Mouse (Mus musculus) small intestine, adult 2 months (tissue): ENCODE measurements around the gene Ubxn11. TPM values are rescaled to one million over a fixed set of nuclear protein-coding genes. Genes with fewer than 3 reads are reported as not detected.

Experiments
- H3K27ac ChIP-seq: fragments of 200-500 bp; 2 replicates; pipeline ENCODE4 v1.5.1; 2012; ENCODE audit warnings: low read depth, low read length, control low read depth, inconsistent platforms; ENCODE audit not compliant: insufficient read depth
- H3K27me3 ChIP-seq: fragments of 200-500 bp; 2 replicates; pipeline ENCODE4 v1.6.1; 2012; ENCODE audit warnings: mild to moderate bottlenecking, moderate library complexity, low read length, inconsistent platforms; ENCODE audit not compliant: control insufficient read depth, insufficient read depth
- H3K36me3 ChIP-seq: fragments of 200-500 bp; 2 replicates; pipeline ENCODE4 v1.6.1; 2012; ENCODE audit warnings: mild to moderate bottlenecking, low read length, control low read depth, inconsistent platforms; ENCODE audit not compliant: control insufficient read depth, insufficient read depth
- H3K4me1 ChIP-seq: fragments of 200-500 bp; 2 replicates; pipeline ENCODE4 v1.6.1; 2012; ENCODE audit warnings: low read length, inconsistent platforms, mixed read lengths; ENCODE audit not compliant: control insufficient read depth, insufficient read depth, insufficient read length
- H3K4me3 ChIP-seq: fragments of 200-500 bp; 2 replicates; pipeline ENCODE4 v1.5.1; 2012; ENCODE audit warnings: low read depth, mild to moderate bottlenecking, control low read depth, inconsistent platforms, low read length, moderate library complexity
- CTCF ChIP-seq: fragments of 200-500 bp; IDR thresholded peaks from 2 replicates; pipeline ENCODE4 v1.5.1; 2012; ENCODE audit warnings: low read depth, mild to moderate bottlenecking, control low read depth, inconsistent platforms, low read length, moderate library complexity, mixed read lengths; ENCODE audit not compliant: insufficient replicate concordance, insufficient read length; ENCODE audit errors: extremely low read depth
- POLR2A ChIP-seq: fragments of 200-500 bp; IDR thresholded peaks from 2 replicates; pipeline ENCODE4 v1.6.1; 2012; ENCODE audit warnings: low read depth, mild to moderate bottlenecking, control low read depth, inconsistent platforms, low read length, moderate library complexity
- WGBS: fragments of 180-500 bp; shearing (Covaris S2); methylation state at CpG from one replicate; pipeline ENCODE4 v1.1.7; 2018; 5-methylcytosine and 5-hydroxymethylcytosine counted together
- polyA plus RNA-seq: library from polyadenylated mRNA; depleted of rRNA; stranded (reverse); fragments of >200 nt; gene quantifications from 2 replicates; pipeline ENCODE4 v1.2.3, GENCODE M21; 2012

Gene Ubxn11
- polyA plus RNA-seq, 1 experiment, result 4.5 TPM

- 24% methylated on average over 17 of the region's 17 CpGs for WGBS
- H3K27me3 ChIP-seq, result no peaks in the 10 kb centered on the region; the same call in 1 of the 2 replicates
- no peak overlapping the region for H3K4me3 ChIP-seq
- no peak overlapping the region for H3K27ac ChIP-seq
- 0 out of 2 replicates have a peak, but pooled peaks cover 3% of the 10 kb centered on the region for H3K36me3 ChIP-seq
- H3K4me1 ChIP-seq, result peaks cover 50% of the 10 kb centered on the region
- TF ChIP-seq POLR2A, result 0 out of 2 replicates have a peak, but pooled peaks have one; percentile 25
- peak; percentile 91 for TF ChIP-seq CTCF
Measured at GRCm38 (mm10) chr4:134123680-134124551, 21.5 kb downstream of the Ubxn11 start.

- Histone ChIP-seq H3K36me3 (0 out of 2 replicates have a peak, but pooled peaks cover 4% of the 10 kb centered on the region), H3K4me3 (no peak overlapping the region), H3K27ac (no peak overlapping the region), H3K4me1 (peaks cover 49% of the 10 kb centered on the region), H3K27me3 (no peaks in the 10 kb centered on the region; the same call in 1 of the 2 replicates)
- WGBS, result 91% methylated on average over 15 of the region's 15 CpGs
- TF ChIP-seq CTCF, result no peak
- no peak for TF ChIP-seq POLR2A
Measured at GRCm38 (mm10) chr4:134125383-134126060, 23.2 kb downstream of the Ubxn11 start.

GRCm38 (mm10) chr4:134126300-134127120, 24.1 kb downstream of the Ubxn11 start:
- Histone ChIP-seq H3K36me3 (0 out of 2 replicates have a peak, but pooled peaks cover 5% of the 10 kb centered on the region), H3K27ac (no peak overlapping the region), H3K4me1 (peaks cover 46% of the 10 kb centered on the region), H3K4me3 (no peak overlapping the region), H3K27me3 (no peaks in the 10 kb centered on the region)
- WGBS, result 92% methylated on average over 21 of the region's 21 CpGs
- TF ChIP-seq CTCF (no peak), POLR2A (no peak)

- peak overlapping the region; percentile 92 for H3K4me3 ChIP-seq
- H3K4me1 ChIP-seq, result peaks cover 45% of the 10 kb centered on the region
- TF ChIP-seq POLR2A, result no peak
- TF ChIP-seq CTCF, result no peak
- 0 out of 2 replicates have a peak, but pooled peaks cover 6% of the 10 kb centered on the region for H3K36me3 ChIP-seq
- H3K27ac ChIP-seq, result no peak overlapping the region
- no peaks in the 10 kb centered on the region for H3K27me3 ChIP-seq
- 88% methylated on average over 7 of the region's 7 CpGs for WGBS
Measured at GRCm38 (mm10) chr4:134127121-134127455, 24.7 kb downstream of the Ubxn11 start.

GRCm38 (mm10) chr4:134127793-134128192, 25.4 kb downstream of the Ubxn11 start:
- 0 out of 2 replicates have a peak, but pooled peaks cover 7% of the 10 kb centered on the region for H3K36me3 ChIP-seq
- 47% methylated on average over 8 of the region's 8 CpGs for WGBS
- H3K4me1 ChIP-seq, result peaks cover 47% of the 10 kb centered on the region
- TF ChIP-seq CTCF, result no peak
- no peak for TF ChIP-seq POLR2A
- no peak overlapping the region for H3K27ac ChIP-seq
- H3K27me3 ChIP-seq, result no peaks in the 10 kb centered on the region
- peak overlapping the region; percentile 92 for H3K4me3 ChIP-seq

GRCm38 (mm10) chr4:134128221-134128982, 26.0 kb downstream of the Ubxn11 start, which contains the start of gene Sh3bgrl3:
TSS of gene Sh3bgrl3 (minus strand) at chr4:134128789.
- Histone ChIP-seq H3K27ac (peak within 1 kb of the TSS; percentile 80), H3K36me3 (0 out of 2 replicates have a peak, but pooled peaks cover 7% of the 10 kb centered on the region), H3K4me1 (peaks cover 47% of the 10 kb centered on the region), H3K4me3 (peak within 1 kb of the TSS; percentile 92), H3K27me3 (no peaks in the 10 kb centered on the region)
- TF ChIP-seq CTCF, result no peak
- peak; percentile 76 for TF ChIP-seq POLR2A
- under 1% methylated on average over 50 of the region's 50 CpGs for WGBS
